Mouse (Mus musculus): Measurements from ENCODE around the gene Vps41.
A peak's percentile ranks its signal among the peaks of the same experiment; 100 is the strongest.

Gene Vps41

DNA sequence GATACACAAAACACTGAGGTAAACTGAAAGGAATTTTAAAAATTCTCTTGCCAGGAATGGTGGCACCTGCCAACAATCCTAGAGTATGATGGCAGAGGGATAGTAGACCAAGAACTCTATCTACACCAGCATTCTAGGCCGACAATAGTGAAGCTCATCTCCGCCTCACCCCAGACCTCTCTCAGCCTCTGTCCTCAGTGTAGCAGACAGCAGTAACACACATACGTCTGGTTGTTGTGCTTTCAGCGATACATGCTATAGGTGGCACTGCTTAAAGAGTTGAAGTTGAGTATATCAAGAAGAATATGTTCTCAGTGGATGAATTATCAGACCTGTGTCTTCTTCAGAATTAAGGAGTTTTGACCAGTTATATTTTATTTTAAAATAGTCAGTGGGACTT, 92.4 kb downstream of the Vps41 start:
- no peaks in the 10 kb centered on the region for H3K9me3 ChIP-seq (ENCODE audit: low read length)
- no peak overlapping the region for H3K4me3 ChIP-seq (replicated peaks; ENCODE audit: low read length)
- H3K4me1 ChIP-seq (replicated peaks; ENCODE audit: low read depth, low read length): peaks cover 22% of the 10 kb centered on the region
- peaks cover 31% of the 10 kb centered on the region for H3K36me3 ChIP-seq (ENCODE audit: insufficient read depth, low read length)
- TF ChIP-seq CTCF (conservative IDR thresholded peaks at IDR 0.05; ENCODE audit: low read length) (no peak), POU5F1 (IDR thresholded peaks at IDR 0.05; ENCODE audit: borderline replicate concordance, low read length) (no peak), NANOG (IDR thresholded peaks at IDR 0.05; ENCODE audit: borderline replicate concordance, low read length) (no peak)
- no peaks in the 10 kb centered on the region for H3K27me3 ChIP-seq (ENCODE audit: insufficient read depth, low read length)

DNA sequence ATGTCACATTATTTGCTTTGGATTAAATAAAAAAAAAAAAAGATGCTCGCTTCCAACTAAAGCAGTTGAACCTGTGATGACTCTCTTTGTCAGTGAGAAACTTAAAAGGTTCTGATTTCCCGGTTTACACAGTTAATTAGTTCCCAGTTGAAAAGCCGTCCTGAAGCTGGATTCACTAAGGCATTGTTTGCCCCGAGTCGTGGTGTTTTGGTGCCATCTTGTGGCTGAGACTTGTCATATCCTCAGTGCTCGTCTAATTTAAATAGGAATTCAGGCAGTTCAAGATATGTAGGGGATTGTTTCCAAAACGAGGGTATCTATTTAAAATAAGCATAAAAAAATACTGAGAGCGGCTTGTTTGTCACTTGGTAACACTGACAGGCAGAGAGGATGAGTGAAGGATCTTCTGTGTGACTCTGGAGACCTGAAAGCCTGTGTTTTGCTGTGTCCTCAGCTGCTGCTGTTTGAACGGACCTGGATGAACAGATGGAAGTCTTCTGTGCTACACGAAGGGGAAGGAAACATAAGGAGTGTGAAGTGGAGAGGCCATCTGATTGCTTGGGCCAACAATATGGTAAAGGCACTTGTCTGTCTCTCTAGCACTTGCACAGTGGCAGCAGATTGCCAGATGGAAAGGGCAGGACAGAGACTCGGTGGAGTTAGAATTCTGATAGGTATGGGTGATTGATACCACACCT, 93.0 kb downstream of the Vps41 start:
- no peak overlapping the region for H3K4me3 ChIP-seq (replicated peaks; ENCODE audit: low read length)
- TF ChIP-seq NANOG (IDR thresholded peaks at IDR 0.05; ENCODE audit: borderline replicate concordance, low read length): no peak
- peak; percentile 69 for TF ChIP-seq CTCF (conservative IDR thresholded peaks at IDR 0.05; ENCODE audit: low read length)
- no peaks in the 10 kb centered on the region for H3K27me3 ChIP-seq (ENCODE audit: insufficient read depth, low read length)
- H3K9me3 ChIP-seq (ENCODE audit: low read length): no peaks in the 10 kb centered on the region
- H3K4me1 ChIP-seq (replicated peaks; ENCODE audit: low read depth, low read length): peaks cover 22% of the 10 kb centered on the region
- peaks cover 38% of the 10 kb centered on the region for H3K36me3 ChIP-seq (ENCODE audit: insufficient read depth, low read length)

GRCm38 (mm10) chr13:18824420-18825123, 107.5 kb downstream of the Vps41 start:
- TF ChIP-seq POU5F1 (IDR thresholded peaks at IDR 0.05; ENCODE audit: borderline replicate concordance, low read length) (no peak), NANOG (IDR thresholded peaks at IDR 0.05; ENCODE audit: borderline replicate concordance, low read length) (no peak), CTCF (conservative IDR thresholded peaks at IDR 0.05; ENCODE audit: low read length) (no peak)
- H3K4me3 ChIP-seq (replicated peaks; ENCODE audit: low read length): no peak overlapping the region
- no peaks in the 10 kb centered on the region for H3K4me1 ChIP-seq (replicated peaks; ENCODE audit: low read depth, low read length)
- H3K27me3 ChIP-seq (ENCODE audit: insufficient read depth, low read length): no peaks in the 10 kb centered on the region
- H3K36me3 ChIP-seq (ENCODE audit: insufficient read depth, low read length): peaks cover 48% of the 10 kb centered on the region
- H3K9me3 ChIP-seq (ENCODE audit: low read length): no peaks in the 10 kb centered on the region

DNA sequence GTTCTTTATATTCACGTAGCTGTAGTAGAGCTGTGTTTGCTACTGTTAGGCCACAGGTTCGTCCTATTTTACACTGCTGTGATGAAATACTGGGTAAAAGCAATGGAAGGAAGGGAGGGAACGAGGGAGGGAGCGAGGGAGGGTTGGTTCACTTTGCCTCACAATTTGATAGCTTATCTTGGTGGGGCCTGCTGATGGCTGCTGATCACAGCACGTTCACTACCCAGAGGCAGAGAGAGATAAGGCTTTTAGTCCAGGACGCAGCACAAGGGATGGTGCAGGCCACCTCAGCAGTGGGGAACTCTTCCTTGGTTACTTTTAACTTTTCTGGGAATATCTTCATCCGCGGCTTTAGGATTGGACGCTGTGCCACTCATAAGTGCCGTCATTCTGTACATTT, 109.9 kb downstream of the Vps41 start:
- Histone ChIP-seq H3K36me3 (ENCODE audit: insufficient read depth, low read length) (peaks cover 48% of the 10 kb centered on the region), H3K27me3 (ENCODE audit: insufficient read depth, low read length) (no peaks in the 10 kb centered on the region), H3K4me3 (replicated peaks; ENCODE audit: low read length) (no peak overlapping the region), H3K9me3 (ENCODE audit: low read length) (no peaks in the 10 kb centered on the region), H3K4me1 (replicated peaks; ENCODE audit: low read depth, low read length) (no peaks in the 10 kb centered on the region)
- TF ChIP-seq CTCF (conservative IDR thresholded peaks at IDR 0.05; ENCODE audit: low read length): no peak
- TF ChIP-seq NANOG (IDR thresholded peaks at IDR 0.05; ENCODE audit: borderline replicate concordance, low read length): no peak
- no peak for TF ChIP-seq POU5F1 (IDR thresholded peaks at IDR 0.05; ENCODE audit: borderline replicate concordance, low read length)

- Histone ChIP-seq H3K9me3 (ENCODE audit: low read length) (no peaks in the 10 kb centered on the region), H3K4me3 (replicated peaks; ENCODE audit: low read length) (no peak overlapping the region), H3K4me1 (replicated peaks; ENCODE audit: low read depth, low read length) (no peaks in the 10 kb centered on the region), H3K27me3 (ENCODE audit: insufficient read depth, low read length) (no peaks in the 10 kb centered on the region), H3K36me3 (ENCODE audit: insufficient read depth, low read length) (peaks cover 30% of the 10 kb centered on the region)
- TF ChIP-seq CTCF (conservative IDR thresholded peaks at IDR 0.05; ENCODE audit: low read length) (no peak), NANOG (IDR thresholded peaks at IDR 0.05; ENCODE audit: borderline replicate concordance, low read length) (no peak), POU5F1 (IDR thresholded peaks at IDR 0.05; ENCODE audit: borderline replicate concordance, low read length) (no peak)
These were observed 113.4 kb downstream of the Vps41 start for GRCm38 (mm10) chr13:18830486-18830885.

- Histone ChIP-seq H3K36me3 (ENCODE audit: insufficient read depth, low read length) (0 out of 2 replicates have a peak, but pooled peaks cover 2% of the 10 kb centered on the region), H3K4me1 (replicated peaks; ENCODE audit: low read depth, low read length) (peaks cover 40% of the 10 kb centered on the region), H3K4me3 (replicated peaks; ENCODE audit: low read length) (no peak overlapping the region), H3K27me3 (ENCODE audit: insufficient read depth, low read length) (no peaks in the 10 kb centered on the region), H3K9me3 (ENCODE audit: low read length) (no peaks in the 10 kb centered on the region)
- TF ChIP-seq NANOG (IDR thresholded peaks at IDR 0.05; ENCODE audit: borderline replicate concordance, low read length) (no peak), CTCF (conservative IDR thresholded peaks at IDR 0.05; ENCODE audit: low read length) (no peak), POU5F1 (IDR thresholded peaks at IDR 0.05; ENCODE audit: borderline replicate concordance, low read length) (no peak)
These were observed 122.1 kb downstream of the Vps41 start for GRCm38 (mm10) chr13:18839231-18839630.

DNA sequence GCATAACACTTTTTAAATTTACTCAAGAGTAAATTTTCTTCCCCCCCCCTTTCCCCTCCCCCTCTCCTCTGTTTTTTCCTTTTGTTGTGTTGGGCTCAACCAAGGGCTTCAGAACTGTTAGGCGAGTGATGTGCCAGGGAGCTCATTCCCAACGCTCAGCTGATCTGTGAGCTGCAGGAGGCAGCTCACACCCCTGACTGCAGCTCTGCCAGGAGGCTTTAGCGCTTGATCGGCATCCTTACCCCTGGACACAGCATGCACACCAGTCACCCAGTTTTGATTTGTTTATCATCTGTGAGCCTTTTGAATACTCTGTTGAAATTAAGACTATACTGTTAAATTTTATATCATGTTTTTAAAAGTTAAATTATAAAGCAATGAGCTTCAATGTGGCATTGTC, 123.3 kb downstream of the Vps41 start:
- H3K9me3 ChIP-seq (ENCODE audit: low read length): no peaks in the 10 kb centered on the region
- H3K36me3 ChIP-seq (ENCODE audit: insufficient read depth, low read length): peaks cover 11% of the 10 kb centered on the region
- H3K4me1 ChIP-seq (replicated peaks; ENCODE audit: low read depth, low read length): peaks cover 46% of the 10 kb centered on the region
- no peaks in the 10 kb centered on the region for H3K27me3 ChIP-seq (ENCODE audit: insufficient read depth, low read length)
- TF ChIP-seq NANOG (IDR thresholded peaks at IDR 0.05; ENCODE audit: borderline replicate concordance, low read length) (no peak), POU5F1 (IDR thresholded peaks at IDR 0.05; ENCODE audit: borderline replicate concordance, low read length) (no peak), CTCF (conservative IDR thresholded peaks at IDR 0.05; ENCODE audit: low read length) (no peak)
- no peak overlapping the region for H3K4me3 ChIP-seq (replicated peaks; ENCODE audit: low read length)

- H3K36me3 ChIP-seq (ENCODE audit: insufficient read depth, low read length): peaks cover 17% of the 10 kb centered on the region
- H3K27me3 ChIP-seq (ENCODE audit: insufficient read depth, low read length): no peaks in the 10 kb centered on the region
- peaks cover 52% of the 10 kb centered on the region for H3K4me1 ChIP-seq (replicated peaks; ENCODE audit: low read depth, low read length)
- no peaks in the 10 kb centered on the region for H3K9me3 ChIP-seq (ENCODE audit: low read length)
- H3K4me3 ChIP-seq (replicated peaks; ENCODE audit: low read length): no peak overlapping the region
- TF ChIP-seq NANOG (IDR thresholded peaks at IDR 0.05; ENCODE audit: borderline replicate concordance, low read length): no peak
- no peak for TF ChIP-seq POU5F1 (IDR thresholded peaks at IDR 0.05; ENCODE audit: borderline replicate concordance, low read length)
- no peak for TF ChIP-seq CTCF (conservative IDR thresholded peaks at IDR 0.05; ENCODE audit: low read length)
These were observed 123.9 kb downstream of the Vps41 start for GRCm38 (mm10) chr13:18841019-18841418.

All from E14TG2a.4 (cell line).